Mouse (Mus musculus): Measurements from ENCODE around the gene Mipol1. TPM values are rescaled to one million over a fixed set of nuclear protein-coding genes. Genes with fewer than 3 reads are reported as not detected.

The Mipol1 gene
- polyA plus RNA-seq, 1 experiment from 2014 or later: 7.7 TPM

- Histone ChIP-seq H3K9me3 (ENCODE audit: control insufficient read depth, low read length) (no peaks in the 10 kb centered on the region), H3K27ac (replicated peaks in 1 of 2; ENCODE audit: control insufficient read depth in 1 of 2, insufficient read depth in 1 of 2, low read depth in 2 of 2, low read length in 2 of 2) (no peak overlapping the region), H3K4me2 (ENCODE audit: low read length) (no peak overlapping the region), H3K36me3 (ENCODE audit: control insufficient read depth, insufficient read depth, low read length) (no peaks in the 10 kb centered on the region), H3K9ac (ENCODE audit: low read length) (no peak overlapping the region), H3K4me1 (ENCODE audit: control insufficient read depth in 2 of 2, insufficient read depth in 2 of 2, low read length in 2 of 2) (no peaks in the 10 kb centered on the region), H3K4me3 (ENCODE audit: control insufficient read depth in 1 of 2, insufficient read depth in 1 of 2, low read depth in 1 of 2, low read length in 2 of 2) (no peak overlapping the region), H3K27me3 (ENCODE audit: control insufficient read depth, insufficient read depth, low read length) (no peaks in the 10 kb centered on the region)
- 74% methylated on average over 7 of the region's 7 CpGs for WGBS
- ATAC-seq (ENCODE audit: insufficient number of reproducible peaks, insufficient read depth, low FRiP score, low read depth): no peak
These were observed 275.1 kb downstream of the Mipol1 start for GRCm38 (mm10) chr12:57505329-57505728.

- H3K9ac ChIP-seq (ENCODE audit: low read length): no peak overlapping the region
These were observed 278.7 kb downstream of the Mipol1 start for GRCm38 (mm10) chr12:57508938-57509337.

GRCm38 (mm10) chr12:57509726-57510125 lies 279.5 kb downstream of the Mipol1 start:
- Histone ChIP-seq H3K4me3 (ENCODE audit: control insufficient read depth in 1 of 2, insufficient read depth in 1 of 2, low read depth in 1 of 2, low read length in 2 of 2) (no peak overlapping the region), H3K9me3 (ENCODE audit: control insufficient read depth, low read length) (no peaks in the 10 kb centered on the region), H3K36me3 (ENCODE audit: control insufficient read depth, insufficient read depth, low read length) (no peaks in the 10 kb centered on the region), H3K27ac (replicated peaks in 1 of 2; ENCODE audit: control insufficient read depth in 1 of 2, insufficient read depth in 1 of 2, low read depth in 2 of 2, low read length in 2 of 2) (no peak overlapping the region), H3K4me1 (ENCODE audit: control insufficient read depth in 2 of 2, insufficient read depth in 2 of 2, low read length in 2 of 2) (no peaks in the 10 kb centered on the region), H3K9ac (ENCODE audit: low read length) (no peak overlapping the region), H3K4me2 (ENCODE audit: low read length) (no peak overlapping the region), H3K27me3 (ENCODE audit: control insufficient read depth, insufficient read depth, low read length) (no peaks in the 10 kb centered on the region)
- 76% methylated on average over 4 of the region's 4 CpGs for WGBS
- no peak for ATAC-seq (ENCODE audit: insufficient number of reproducible peaks, insufficient read depth, low FRiP score, low read depth)

More at GRCm38 (mm10) chr12:57508938-57509337, 278.7 kb downstream of the Mipol1 start:
- no peak overlapping the region for H3K4me3 ChIP-seq (ENCODE audit: control insufficient read depth in 1 of 2, insufficient read depth in 1 of 2, low read depth in 1 of 2, low read length in 2 of 2)
- no peak for ATAC-seq (ENCODE audit: insufficient number of reproducible peaks, insufficient read depth, low FRiP score, low read depth)
- H3K4me2 ChIP-seq (ENCODE audit: low read length): no peak overlapping the region
- H3K27me3 ChIP-seq (ENCODE audit: control insufficient read depth, insufficient read depth, low read length): no peaks in the 10 kb centered on the region
- no peaks in the 10 kb centered on the region for H3K9me3 ChIP-seq (ENCODE audit: control insufficient read depth, low read length)
- H3K36me3 ChIP-seq (ENCODE audit: control insufficient read depth, insufficient read depth, low read length): no peaks in the 10 kb centered on the region
- WGBS: 52% methylated on average over 11 of the region's 11 CpGs
- H3K27ac ChIP-seq (replicated peaks in 1 of 2; ENCODE audit: control insufficient read depth in 1 of 2, insufficient read depth in 1 of 2, low read depth in 2 of 2, low read length in 2 of 2): no peak overlapping the region
- H3K4me1 ChIP-seq (ENCODE audit: control insufficient read depth in 2 of 2, insufficient read depth in 2 of 2, low read length in 2 of 2): no peaks in the 10 kb centered on the region

DNA sequence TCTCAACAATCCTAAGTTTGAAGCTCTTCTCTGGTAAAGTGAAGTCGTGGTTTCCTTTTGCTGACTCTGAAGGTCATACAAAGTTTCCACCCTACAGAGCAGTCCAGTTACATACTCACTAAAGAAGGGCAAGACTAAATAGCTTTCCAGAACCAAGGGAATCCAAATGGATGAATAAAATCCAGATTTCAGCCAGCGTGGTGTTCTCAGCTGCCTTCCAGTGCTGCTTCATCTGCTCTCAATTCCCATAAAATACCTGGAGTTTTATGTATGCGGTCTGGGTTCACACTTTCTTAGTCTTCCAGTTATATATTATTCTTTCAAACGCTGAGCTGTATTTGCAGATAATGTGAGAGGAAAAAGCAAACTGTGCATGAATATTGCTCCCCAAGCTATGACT lies 280.9 kb downstream of the Mipol1 start:
- H3K27me3 ChIP-seq (ENCODE audit: control insufficient read depth, insufficient read depth, low read length): no peaks in the 10 kb centered on the region
- no peak overlapping the region for H3K4me3 ChIP-seq (ENCODE audit: control insufficient read depth in 1 of 2, insufficient read depth in 1 of 2, low read depth in 1 of 2, low read length in 2 of 2)
- no peak overlapping the region for H3K9ac ChIP-seq (ENCODE audit: low read length)
- no peak overlapping the region for H3K27ac ChIP-seq (replicated peaks in 1 of 2; ENCODE audit: control insufficient read depth in 1 of 2, insufficient read depth in 1 of 2, low read depth in 2 of 2, low read length in 2 of 2)
- no peak for ATAC-seq (ENCODE audit: insufficient number of reproducible peaks, insufficient read depth, low FRiP score, low read depth)
- H3K4me2 ChIP-seq (ENCODE audit: low read length): no peak overlapping the region
- H3K36me3 ChIP-seq (ENCODE audit: control insufficient read depth, insufficient read depth, low read length): no peaks in the 10 kb centered on the region
- no peaks in the 10 kb centered on the region for H3K9me3 ChIP-seq (ENCODE audit: control insufficient read depth, low read length)
- WGBS: 86% methylated on average over 4 of the region's 4 CpGs
- no peaks in the 10 kb centered on the region for H3K4me1 ChIP-seq (ENCODE audit: control insufficient read depth in 2 of 2, insufficient read depth in 2 of 2, low read length in 2 of 2)

DNA sequence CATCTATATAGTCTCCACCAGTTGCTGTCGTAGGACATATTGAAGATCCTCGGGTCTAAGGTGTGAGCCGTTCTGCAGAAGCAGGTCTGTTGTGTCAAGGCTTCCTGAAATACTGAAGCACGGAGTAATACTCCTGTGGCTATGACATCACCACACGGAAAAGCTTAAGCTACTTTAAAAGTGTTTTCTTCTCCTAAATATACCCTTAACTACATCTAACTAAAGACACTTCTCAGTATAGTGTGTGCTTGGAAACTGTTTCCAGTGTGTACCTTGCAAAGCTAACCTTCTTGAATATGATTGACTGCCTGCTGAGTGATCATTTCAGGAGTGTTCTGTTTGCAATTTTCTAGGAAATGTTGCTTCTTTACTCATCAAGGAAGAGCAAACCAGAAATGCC lies 281.3 kb downstream of the Mipol1 start:
- H3K36me3 ChIP-seq (ENCODE audit: control insufficient read depth, insufficient read depth, low read length): no peaks in the 10 kb centered on the region
- no peak for ATAC-seq (ENCODE audit: insufficient number of reproducible peaks, insufficient read depth, low FRiP score, low read depth)
- no peaks in the 10 kb centered on the region for H3K9me3 ChIP-seq (ENCODE audit: control insufficient read depth, low read length)
- no peak overlapping the region for H3K27ac ChIP-seq (replicated peaks in 1 of 2; ENCODE audit: control insufficient read depth in 1 of 2, insufficient read depth in 1 of 2, low read depth in 2 of 2, low read length in 2 of 2)
- WGBS: 82% methylated on average over 5 of the region's 5 CpGs
- no peaks in the 10 kb centered on the region for H3K27me3 ChIP-seq (ENCODE audit: control insufficient read depth, insufficient read depth, low read length)
- no peak overlapping the region for H3K4me2 ChIP-seq (ENCODE audit: low read length)
- no peak overlapping the region for H3K9ac ChIP-seq (ENCODE audit: low read length)
- H3K4me1 ChIP-seq (ENCODE audit: control insufficient read depth in 2 of 2, insufficient read depth in 2 of 2, low read length in 2 of 2): no peaks in the 10 kb centered on the region
- no peak overlapping the region for H3K4me3 ChIP-seq (ENCODE audit: control insufficient read depth in 1 of 2, insufficient read depth in 1 of 2, low read depth in 1 of 2, low read length in 2 of 2)

DNA sequence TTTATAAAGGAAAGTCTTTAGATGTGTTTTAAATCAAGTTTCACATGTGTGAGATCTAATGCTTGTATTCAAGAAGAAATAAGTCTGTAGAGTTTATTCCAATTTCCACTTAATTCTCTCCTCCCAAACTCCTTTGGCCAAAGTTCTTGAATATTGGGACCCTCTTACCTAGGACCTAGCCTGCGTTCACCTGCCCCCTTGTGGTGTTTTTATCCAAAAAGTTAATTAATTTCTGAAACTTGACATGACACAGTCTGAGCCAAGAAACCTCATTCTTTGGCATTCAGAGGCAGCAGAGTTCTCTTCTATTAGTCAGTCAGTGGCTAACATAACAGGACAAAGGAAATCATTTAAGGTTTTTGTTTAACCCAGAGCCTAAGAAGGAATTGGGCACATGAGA lies 284.3 kb downstream of the Mipol1 start:
- Histone ChIP-seq H3K27me3 (ENCODE audit: control insufficient read depth, insufficient read depth, low read length) (no peaks in the 10 kb centered on the region), H3K4me2 (ENCODE audit: low read length) (no peak overlapping the region), H3K4me1 (ENCODE audit: control insufficient read depth in 2 of 2, insufficient read depth in 2 of 2, low read length in 2 of 2) (no peaks in the 10 kb centered on the region), H3K9ac (ENCODE audit: low read length) (no peak overlapping the region), H3K4me3 (ENCODE audit: control insufficient read depth in 1 of 2, insufficient read depth in 1 of 2, low read depth in 1 of 2, low read length in 2 of 2) (no peak overlapping the region), H3K36me3 (ENCODE audit: control insufficient read depth, insufficient read depth, low read length) (no peaks in the 10 kb centered on the region), H3K9me3 (ENCODE audit: control insufficient read depth, low read length) (no peaks in the 10 kb centered on the region), H3K27ac (replicated peaks in 1 of 2; ENCODE audit: control insufficient read depth in 1 of 2, insufficient read depth in 1 of 2, low read depth in 2 of 2, low read length in 2 of 2) (no peak overlapping the region)
- WGBS: 61% methylated on average over 1 of the region's 1 CpGs
- ATAC-seq (ENCODE audit: insufficient number of reproducible peaks, insufficient read depth, low FRiP score, low read depth): no peak

DNA sequence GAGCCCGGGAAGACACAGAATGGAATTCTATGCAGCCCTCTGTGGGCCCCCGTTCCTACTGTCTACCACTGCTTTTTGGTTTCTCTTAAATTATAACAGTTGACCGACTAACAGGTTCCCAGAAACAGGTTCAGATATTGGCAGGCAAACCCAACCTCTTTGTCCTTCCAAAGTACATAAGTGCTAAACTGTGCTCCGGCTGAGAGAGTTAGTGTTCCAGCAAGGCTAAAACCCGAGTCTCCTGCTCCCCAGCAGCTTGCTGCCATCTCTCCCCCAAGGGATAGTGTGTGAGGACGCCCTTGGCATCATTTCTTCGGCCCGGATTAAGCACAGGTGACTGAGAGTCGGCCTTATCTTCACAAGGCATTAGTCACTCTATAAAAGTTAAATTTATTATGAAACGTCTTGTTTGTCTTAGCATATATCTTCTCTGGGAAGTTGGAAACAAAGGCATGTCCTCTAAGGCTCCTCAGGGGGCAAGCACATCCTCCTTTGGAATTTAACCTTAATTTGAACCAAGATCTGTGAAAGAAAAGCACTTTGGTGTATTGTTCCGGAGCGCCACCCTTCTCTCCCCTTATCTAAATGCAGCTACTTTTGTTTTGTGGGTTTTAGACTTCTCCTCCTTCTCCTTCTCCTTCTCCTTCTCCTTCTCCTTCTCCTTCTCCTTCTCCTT lies 285.6 kb downstream of the Mipol1 start:
- 55% methylated on average over 12 of the region's 12 CpGs for WGBS

GRCm38 (mm10) chr12:57528335-57528734 lies 298.1 kb downstream of the Mipol1 start:
- Histone ChIP-seq H3K4me3 (ENCODE audit: control insufficient read depth in 1 of 2, insufficient read depth in 1 of 2, low read depth in 1 of 2, low read length in 2 of 2) (no peak overlapping the region), H3K27me3 (ENCODE audit: control insufficient read depth, insufficient read depth, low read length) (peaks cover 38% of the 10 kb centered on the region), H3K9me3 (ENCODE audit: control insufficient read depth, low read length) (no peaks in the 10 kb centered on the region), H3K27ac (replicated peaks in 1 of 2; ENCODE audit: control insufficient read depth in 1 of 2, insufficient read depth in 1 of 2, low read depth in 2 of 2, low read length in 2 of 2) (no peak overlapping the region), H3K4me1 (ENCODE audit: control insufficient read depth in 2 of 2, insufficient read depth in 2 of 2, low read length in 2 of 2) (no peaks in the 10 kb centered on the region), H3K4me2 (ENCODE audit: low read length) (no peak overlapping the region), H3K36me3 (ENCODE audit: control insufficient read depth, insufficient read depth, low read length) (no peaks in the 10 kb centered on the region), H3K9ac (ENCODE audit: low read length) (no peak overlapping the region)
- 77% methylated on average over 4 of the region's 4 CpGs for WGBS
- no peak for ATAC-seq (ENCODE audit: insufficient number of reproducible peaks, insufficient read depth, low FRiP score, low read depth)

More for the DNA sequence above, 285.6 kb downstream of the Mipol1 start:
- Histone ChIP-seq H3K27me3 (ENCODE audit: control insufficient read depth, insufficient read depth, low read length) (no peaks in the 10 kb centered on the region), H3K27ac (replicated peaks in 1 of 2; ENCODE audit: control insufficient read depth in 1 of 2, insufficient read depth in 1 of 2, low read depth in 2 of 2, low read length in 2 of 2) (no peak overlapping the region), H3K4me1 (ENCODE audit: control insufficient read depth in 2 of 2, insufficient read depth in 2 of 2, low read length in 2 of 2) (no peaks in the 10 kb centered on the region), H3K4me2 (ENCODE audit: low read length) (no peak overlapping the region), H3K9ac (ENCODE audit: low read length) (no peak overlapping the region), H3K36me3 (ENCODE audit: control insufficient read depth, insufficient read depth, low read length) (no peaks in the 10 kb centered on the region), H3K4me3 (ENCODE audit: control insufficient read depth in 1 of 2, insufficient read depth in 1 of 2, low read depth in 1 of 2, low read length in 2 of 2) (no peak overlapping the region), H3K9me3 (ENCODE audit: control insufficient read depth, low read length) (no peaks in the 10 kb centered on the region)
- no peak for ATAC-seq (ENCODE audit: insufficient number of reproducible peaks, insufficient read depth, low FRiP score, low read depth)
